Mouse (Mus musculus): ENCODE data around the gene Tbx1. TPM values are rescaled to one million over a fixed set of nuclear protein-coding genes. Genes with fewer than 3 reads are reported as not detected.

Gene Tbx1
- polyA plus RNA-seq, 1 experiment from 2014 or later: 0.64 TPM

DNA sequence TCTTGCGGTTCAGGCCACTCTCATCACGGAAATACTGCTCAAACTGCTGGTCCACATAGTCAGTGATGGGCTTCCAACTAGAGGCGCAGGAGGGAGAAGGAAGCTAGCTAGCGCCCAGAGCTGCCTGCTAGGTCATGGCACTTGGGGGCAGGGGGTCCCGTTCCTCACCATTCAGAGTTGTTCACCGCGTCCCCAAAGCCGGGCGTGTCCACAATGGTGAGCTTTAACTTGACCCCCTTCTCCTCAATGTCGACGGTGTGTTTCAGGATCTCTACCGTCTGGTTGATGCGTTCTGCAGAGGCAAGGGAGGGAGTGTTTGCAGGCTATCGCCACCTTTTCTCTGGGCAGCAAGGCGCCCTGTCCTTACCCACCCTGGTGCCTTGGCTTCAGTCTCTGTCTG, 34.2 kb upstream of the Tbx1 start:
- ATAC-seq (ENCODE audit: low read depth): no peak
- Histone ChIP-seq H3K27me3 (ENCODE audit: control insufficient read depth, insufficient read depth, low read length) (peaks cover 62% of the 10 kb centered on the region), H3K9ac (replicated peaks; ENCODE audit: low read depth, low read length) (no peak overlapping the region), H3K9me3 (ENCODE audit: control insufficient read depth, low read length) (no peaks in the 10 kb centered on the region), H3K4me2 (ENCODE audit: low read depth, low read length) (no peak overlapping the region), H3K27ac (ENCODE audit: low read depth, low read length) (no peak overlapping the region), H3K36me3 (ENCODE audit: control insufficient read depth, insufficient read depth, low read length) (peaks cover 29% of the 10 kb centered on the region), H3K4me1 (ENCODE audit: control insufficient read depth, insufficient read depth, low read length) (peaks cover 30% of the 10 kb centered on the region), H3K4me3 (ENCODE audit: low read depth, low read length) (no peak overlapping the region)
- WGBS: 26% methylated on average over 15 of the region's 15 CpGs

- H3K27me3 ChIP-seq (ENCODE audit: control insufficient read depth, insufficient read depth, low read length): peaks cover 69% of the 10 kb centered on the region
- peaks cover 29% of the 10 kb centered on the region for H3K36me3 ChIP-seq (ENCODE audit: control insufficient read depth, insufficient read depth, low read length)
- H3K9me3 ChIP-seq (ENCODE audit: control insufficient read depth, low read length): no peaks in the 10 kb centered on the region
- no peak overlapping the region for H3K27ac ChIP-seq (ENCODE audit: low read depth, low read length)
- no peak overlapping the region for H3K4me3 ChIP-seq (ENCODE audit: low read depth, low read length)
- ATAC-seq (ENCODE audit: low read depth): no peak
- H3K4me1 ChIP-seq (ENCODE audit: control insufficient read depth, insufficient read depth, low read length): peaks cover 30% of the 10 kb centered on the region
- no peak overlapping the region for H3K4me2 ChIP-seq (ENCODE audit: low read depth, low read length)
- no peak overlapping the region for H3K9ac ChIP-seq (replicated peaks; ENCODE audit: low read depth, low read length)
- 28% methylated on average over 15 of the region's 15 CpGs for WGBS
Measured at GRCm38 (mm10) chr16:18623751-18624540, 33.5 kb upstream of the Tbx1 start.

DNA sequence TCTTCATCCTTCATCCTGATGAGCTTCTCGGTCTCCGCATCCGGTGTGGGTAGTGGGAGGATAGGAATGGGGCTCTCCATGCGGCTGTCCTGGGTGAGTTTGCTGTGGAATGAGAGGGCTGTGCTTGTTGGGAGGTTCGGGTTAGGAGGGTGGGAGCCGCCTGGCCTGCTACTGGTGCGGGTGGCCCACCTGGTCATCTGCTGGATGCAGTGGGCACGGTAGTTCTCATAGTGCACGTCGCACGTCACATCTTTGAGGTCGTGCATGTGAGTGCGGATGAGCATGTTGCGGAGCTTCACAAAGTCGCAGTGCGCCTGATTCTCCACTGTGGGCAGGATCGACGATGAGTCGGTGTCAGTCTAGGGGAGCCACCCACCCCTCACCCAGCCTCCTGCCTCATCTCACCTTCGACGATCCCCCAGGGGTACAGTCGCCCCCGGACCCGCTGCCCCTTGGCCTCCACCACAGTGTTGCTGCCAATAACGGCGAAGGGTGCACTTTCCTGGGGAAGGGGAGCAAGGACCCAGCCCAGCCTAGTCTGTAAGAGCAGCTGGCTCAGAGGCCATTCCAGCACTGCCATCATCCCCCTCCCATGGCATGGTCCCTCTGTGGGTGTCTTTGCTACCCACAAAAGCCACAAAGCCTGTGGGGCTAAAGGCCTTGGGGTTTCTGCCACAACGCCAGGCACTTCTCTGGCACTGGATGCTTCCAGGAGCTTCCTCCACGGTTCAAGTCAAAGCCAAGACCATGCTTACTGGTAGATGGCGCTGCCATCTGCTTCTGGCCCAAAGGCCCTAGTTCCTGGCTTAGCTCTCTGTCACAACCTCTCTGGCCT, 32.7 kb upstream of the Tbx1 start:
- no peak overlapping the region for H3K4me2 ChIP-seq (ENCODE audit: low read depth, low read length)
- H3K4me3 ChIP-seq (ENCODE audit: low read depth, low read length): no peak overlapping the region
- no peak overlapping the region for H3K9ac ChIP-seq (replicated peaks; ENCODE audit: low read depth, low read length)
- no peak overlapping the region for H3K27ac ChIP-seq (ENCODE audit: low read depth, low read length)
- H3K4me1 ChIP-seq (ENCODE audit: control insufficient read depth, insufficient read depth, low read length): peaks cover 24% of the 10 kb centered on the region
- no peaks in the 10 kb centered on the region for H3K9me3 ChIP-seq (ENCODE audit: control insufficient read depth, low read length)
- 31% methylated on average over 29 of the region's 29 CpGs for WGBS
- H3K36me3 ChIP-seq (ENCODE audit: control insufficient read depth, insufficient read depth, low read length): peaks cover 29% of the 10 kb centered on the region
- no peak for ATAC-seq (ENCODE audit: low read depth)
- peaks cover 69% of the 10 kb centered on the region for H3K27me3 ChIP-seq (ENCODE audit: control insufficient read depth, insufficient read depth, low read length)

GRCm38 (mm10) chr16:18622019-18622418, 31.5 kb upstream of the Tbx1 start, which contains the start of gene Gp1bb:
Gp1bb (minus strand) TSS chr16:18622403.
- H3K4me1 ChIP-seq (ENCODE audit: control insufficient read depth, insufficient read depth, low read length): peaks cover 17% of the 10 kb centered on the region
- WGBS: 9% methylated on average over 17 of the region's 17 CpGs
- peaks cover 69% of the 10 kb centered on the region for H3K27me3 ChIP-seq (ENCODE audit: control insufficient read depth, insufficient read depth, low read length)
- H3K4me2 ChIP-seq (ENCODE audit: low read depth, low read length): peak within 1 kb of the TSS; percentile 63
- peak within 1 kb of the TSS; percentile 31; the same call in 1 of the 2 replicates for H3K4me3 ChIP-seq (ENCODE audit: low read depth, low read length)
- no peak within 1 kb of the TSS for H3K9ac ChIP-seq (replicated peaks; ENCODE audit: low read depth, low read length)
- no peak within 1 kb of the TSS for H3K27ac ChIP-seq (ENCODE audit: low read depth, low read length)
- H3K9me3 ChIP-seq (ENCODE audit: control insufficient read depth, low read length): no peaks in the 10 kb centered on the region
- H3K36me3 ChIP-seq (ENCODE audit: control insufficient read depth, insufficient read depth, low read length): peaks cover 29% of the 10 kb centered on the region
- no peak for ATAC-seq (ENCODE audit: low read depth)

- no peak for ATAC-seq (ENCODE audit: low read depth)
- WGBS: 6% methylated on average over 38 of the region's 38 CpGs
- peaks cover 69% of the 10 kb centered on the region for H3K27me3 ChIP-seq (ENCODE audit: control insufficient read depth, insufficient read depth, low read length)
- peaks cover 17% of the 10 kb centered on the region for H3K4me1 ChIP-seq (ENCODE audit: control insufficient read depth, insufficient read depth, low read length)
- H3K9ac ChIP-seq (replicated peaks; ENCODE audit: low read depth, low read length): no peak overlapping the region; the same call in 1 of the 2 replicates
- no peak overlapping the region for H3K27ac ChIP-seq (ENCODE audit: low read depth, low read length)
- H3K4me2 ChIP-seq (ENCODE audit: low read depth, low read length): peak overlapping the region; percentile 63
- H3K9me3 ChIP-seq (ENCODE audit: control insufficient read depth, low read length): no peaks in the 10 kb centered on the region
- H3K36me3 ChIP-seq (ENCODE audit: control insufficient read depth, insufficient read depth, low read length): peaks cover 29% of the 10 kb centered on the region
- peak overlapping the region; percentile 31; the same call in 1 of the 2 replicates for H3K4me3 ChIP-seq (ENCODE audit: low read depth, low read length)
Measured at GRCm38 (mm10) chr16:18621362-18622001, 31.0 kb upstream of the Tbx1 start.

DNA sequence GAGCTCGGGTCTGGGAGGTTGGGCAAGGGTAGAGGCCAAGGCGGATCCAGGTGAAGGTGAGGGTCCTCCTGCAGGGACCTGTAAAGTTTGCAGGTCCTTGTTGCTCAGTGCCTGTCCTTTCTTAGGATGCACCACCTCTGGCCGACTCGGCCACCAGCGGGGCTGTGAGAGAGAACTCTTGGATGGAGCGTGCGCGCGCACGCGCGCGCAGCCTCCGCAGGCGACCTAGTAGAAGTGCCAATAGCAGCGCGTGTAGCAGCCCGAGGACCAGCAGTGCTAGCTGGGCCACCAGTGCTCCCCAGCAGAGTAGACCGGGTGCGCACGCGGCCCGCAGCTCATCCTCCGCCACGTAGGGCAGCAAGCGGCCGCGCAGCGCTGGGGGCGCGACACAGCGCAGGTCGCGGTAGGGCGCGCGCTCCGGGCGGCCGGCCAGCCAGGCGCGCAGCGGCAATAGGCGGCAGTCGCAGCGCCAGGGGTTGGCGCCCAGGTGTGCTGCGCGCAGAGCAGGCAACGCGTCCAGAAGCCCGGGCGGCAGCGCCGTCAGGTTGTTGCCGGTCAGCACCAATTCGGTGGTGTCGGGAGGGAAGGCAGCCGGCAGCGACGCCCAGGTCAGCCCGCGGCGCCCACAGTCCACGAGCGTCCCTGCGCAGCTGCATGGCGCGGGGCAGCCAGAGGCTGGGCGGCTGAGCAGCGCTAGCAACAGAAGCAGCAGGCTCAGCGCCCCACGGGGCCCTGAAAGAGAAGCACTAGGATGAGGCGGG, 30.3 kb upstream of the Tbx1 start:
- Histone ChIP-seq H3K9me3 (ENCODE audit: control insufficient read depth, low read length) (no peaks in the 10 kb centered on the region), H3K4me1 (ENCODE audit: control insufficient read depth, insufficient read depth, low read length) (peaks cover 11% of the 10 kb centered on the region), H3K4me3 (ENCODE audit: low read depth, low read length) (peak overlapping the region; percentile 31), H3K27ac (ENCODE audit: low read depth, low read length) (no peak overlapping the region), H3K27me3 (ENCODE audit: control insufficient read depth, insufficient read depth, low read length) (peaks cover 65% of the 10 kb centered on the region), H3K4me2 (ENCODE audit: low read depth, low read length) (peak overlapping the region; percentile 63), H3K9ac (replicated peaks; ENCODE audit: low read depth, low read length) (no peak overlapping the region; the same call in 1 of the 2 replicates), H3K36me3 (ENCODE audit: control insufficient read depth, insufficient read depth, low read length) (peaks cover 29% of the 10 kb centered on the region)
- WGBS: 2% methylated on average over 73 of the region's 74 CpGs
- peak; percentile 36; the same call in 1 of the 2 replicates for ATAC-seq (ENCODE audit: low read depth)

DNA sequence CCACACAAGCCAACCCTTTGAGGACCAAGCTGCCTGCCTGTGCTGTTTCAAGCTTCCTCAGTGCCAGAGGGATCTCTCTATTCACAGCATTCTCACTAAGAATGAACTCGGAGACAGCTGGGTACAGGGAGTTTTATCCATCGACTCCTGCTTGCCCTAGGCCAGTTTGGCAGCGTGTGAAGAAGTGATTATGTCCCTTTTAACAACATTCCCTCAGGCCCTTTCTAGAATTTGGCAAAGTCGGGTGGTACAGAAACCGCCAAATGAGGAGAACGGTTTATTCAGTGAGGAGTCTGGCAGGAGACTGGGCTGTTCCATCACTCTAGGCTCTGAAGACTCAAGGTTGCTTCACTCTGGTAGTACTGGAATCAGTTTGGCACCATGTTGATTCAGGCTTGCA, 29.7 kb upstream of the Tbx1 start:
- no peak for ATAC-seq (ENCODE audit: low read depth)
- Histone ChIP-seq H3K4me1 (ENCODE audit: control insufficient read depth, insufficient read depth, low read length) (peaks cover 9% of the 10 kb centered on the region), H3K4me2 (ENCODE audit: low read depth, low read length) (no peak overlapping the region), H3K9me3 (ENCODE audit: control insufficient read depth, low read length) (no peaks in the 10 kb centered on the region), H3K27me3 (ENCODE audit: control insufficient read depth, insufficient read depth, low read length) (peaks cover 60% of the 10 kb centered on the region), H3K27ac (ENCODE audit: low read depth, low read length) (no peak overlapping the region), H3K4me3 (ENCODE audit: low read depth, low read length) (no peak overlapping the region), H3K9ac (replicated peaks; ENCODE audit: low read depth, low read length) (no peak overlapping the region), H3K36me3 (ENCODE audit: control insufficient read depth, insufficient read depth, low read length) (peaks cover 29% of the 10 kb centered on the region)
- WGBS: 22% methylated on average over 6 of the region's 6 CpGs

DNA sequence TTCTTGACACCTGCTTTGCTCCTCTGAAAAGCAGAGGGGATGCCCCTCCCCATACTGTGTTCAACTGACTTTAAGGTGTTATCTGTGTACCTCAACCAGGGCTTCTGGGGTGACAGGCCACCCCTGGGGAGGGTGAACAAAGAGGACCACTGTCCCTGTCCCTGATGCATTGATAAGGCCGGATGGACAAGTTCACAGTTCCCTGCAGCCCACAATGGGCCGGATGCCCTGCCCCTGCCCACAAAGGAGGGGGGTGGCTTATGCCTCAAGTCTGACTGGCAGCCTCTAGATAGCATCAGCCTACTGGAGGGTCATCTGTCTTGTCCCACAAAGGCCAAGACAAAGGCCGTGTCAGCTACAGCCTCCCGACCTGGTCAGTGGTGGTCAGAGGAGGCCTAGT, 28.6 kb upstream of the Tbx1 start:
- ATAC-seq (ENCODE audit: low read depth): no peak
- H3K27ac ChIP-seq (ENCODE audit: low read depth, low read length): no peak overlapping the region
- H3K9me3 ChIP-seq (ENCODE audit: control insufficient read depth, low read length): no peaks in the 10 kb centered on the region
- no peak overlapping the region for H3K4me3 ChIP-seq (ENCODE audit: low read depth, low read length)
- peaks cover 50% of the 10 kb centered on the region for H3K27me3 ChIP-seq (ENCODE audit: control insufficient read depth, insufficient read depth, low read length)
- no peak overlapping the region for H3K4me2 ChIP-seq (ENCODE audit: low read depth, low read length)
- no peak overlapping the region for H3K9ac ChIP-seq (replicated peaks; ENCODE audit: low read depth, low read length)
- peaks cover 18% of the 10 kb centered on the region for H3K36me3 ChIP-seq (ENCODE audit: control insufficient read depth, insufficient read depth, low read length)
- peaks cover 9% of the 10 kb centered on the region for H3K4me1 ChIP-seq (ENCODE audit: control insufficient read depth, insufficient read depth, low read length)
- WGBS: 33% methylated on average over 4 of the region's 4 CpGs
